Mouse (Mus musculus): ENCODE data around the gene Arvcf.
A peak's percentile ranks its signal among the peaks of the same experiment; 100 is the strongest.

- TF ChIP-seq CTCF (IDR thresholded peaks at IDR 0.05; ENCODE audit: low read depth) (peak; percentile 92), EP300 (IDR thresholded peaks at IDR 0.05; ENCODE audit: low read depth) (no peak)
Observed at GRCm38 (mm10) chr16:18345243-18345642, 2.7 kb upstream of the Arvcf start.
